Mouse (Mus musculus): ENCODE data around the gene Tacc2. TPM values are rescaled to one million over a fixed set of nuclear protein-coding genes. Genes with fewer than 3 reads are reported as not detected.

Tacc2 gene
- polyA plus RNA-seq, 1 experiment from 2014 or later = 34.8 TPM

DNA sequence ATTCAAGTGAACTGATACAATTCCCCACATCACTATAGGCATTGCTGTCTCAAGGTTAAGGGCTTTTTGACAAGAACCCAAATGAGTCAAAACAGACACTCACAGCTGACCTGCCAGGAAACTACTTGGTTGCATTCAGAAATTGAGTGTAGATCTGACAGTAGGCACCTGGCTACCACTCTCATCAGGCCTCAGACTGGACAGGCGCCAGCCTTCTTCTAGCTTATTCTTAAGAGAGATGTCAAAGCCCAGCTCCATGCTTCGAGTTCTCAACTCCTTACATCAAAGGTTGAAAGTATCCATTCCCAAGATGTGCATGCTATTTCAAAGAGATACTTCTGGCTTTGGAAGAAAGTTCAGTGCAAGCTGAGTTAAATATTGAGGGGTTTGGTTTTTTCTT, 128.0 kb downstream of the Tacc2 start:
- H3K27me3 ChIP-seq = no peaks in the 10 kb centered on the region
- WGBS = 88% methylated on average over 2 of the region's 2 CpGs
- H3K4me1 ChIP-seq (replicated peaks) = peaks cover 21% of the 10 kb centered on the region
- H3K4me2 ChIP-seq = no peak overlapping the region
- ATAC-seq (ENCODE audit: insufficient number of reproducible peaks, insufficient read depth, low FRiP score, low TSS enrichment, low read depth) = no peak
- peaks cover 12% of the 10 kb centered on the region for H3K36me3 ChIP-seq
- no peak overlapping the region for H3K27ac ChIP-seq
- H3K9me3 ChIP-seq = no peaks in the 10 kb centered on the region
- H3K4me3 ChIP-seq (replicated peaks) = no peak overlapping the region
- no peak overlapping the region for H3K9ac ChIP-seq (replicated peaks)

GRCm38 (mm10) chr7:130708940-130709339, 131.7 kb downstream of the Tacc2 start:
- Histone ChIP-seq H3K4me3 (replicated peaks) (no peak overlapping the region), H3K27me3 (no peaks in the 10 kb centered on the region), H3K9ac (replicated peaks) (no peak overlapping the region), H3K27ac (no peak overlapping the region), H3K36me3 (0 out of 2 replicates have a peak, but pooled peaks cover 4% of the 10 kb centered on the region), H3K9me3 (no peaks in the 10 kb centered on the region), H3K4me1 (replicated peaks) (peaks cover 21% of the 10 kb centered on the region), H3K4me2 (no peak overlapping the region)
- ATAC-seq (ENCODE audit: insufficient number of reproducible peaks, insufficient read depth, low FRiP score, low TSS enrichment, low read depth) = no peak
- WGBS = 61% methylated on average over 9 of the region's 9 CpGs

- H3K36me3 ChIP-seq = 0 out of 2 replicates have a peak, but pooled peaks cover 4% of the 10 kb centered on the region
- no peaks in the 10 kb centered on the region for H3K27me3 ChIP-seq
- no peaks in the 10 kb centered on the region for H3K9me3 ChIP-seq
- peaks cover 21% of the 10 kb centered on the region for H3K4me1 ChIP-seq (replicated peaks)
- no peak for ATAC-seq (ENCODE audit: insufficient number of reproducible peaks, insufficient read depth, low FRiP score, low TSS enrichment, low read depth)
- no peak overlapping the region for H3K27ac ChIP-seq
- H3K4me2 ChIP-seq = no peak overlapping the region
- H3K9ac ChIP-seq (replicated peaks) = no peak overlapping the region
- H3K4me3 ChIP-seq (replicated peaks) = no peak overlapping the region
- 64% methylated on average over 9 of the region's 9 CpGs for WGBS
Observed at GRCm38 (mm10) chr7:130709372-130710274, 132.4 kb downstream of the Tacc2 start.

DNA sequence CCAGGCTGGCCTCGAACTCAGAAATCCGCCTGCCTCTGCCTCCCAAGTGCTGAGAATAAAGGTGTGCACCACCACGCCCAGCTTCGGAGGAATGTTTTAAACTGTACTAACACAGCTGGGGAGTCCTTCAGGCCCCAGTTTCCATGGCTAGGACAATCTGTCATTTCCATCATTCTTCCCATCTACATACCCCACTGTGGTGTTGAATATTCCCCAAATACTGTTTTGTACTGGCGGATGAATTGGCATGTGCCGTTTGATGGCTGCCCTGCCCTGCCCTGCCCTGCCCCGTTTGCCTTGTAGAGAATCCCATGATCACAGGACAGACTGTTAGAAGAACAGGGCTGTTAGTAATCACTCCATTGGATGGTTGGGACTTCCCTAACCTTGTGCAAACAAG, 134.6 kb downstream of the Tacc2 start:
- H3K36me3 ChIP-seq = peaks cover 12% of the 10 kb centered on the region
- H3K4me2 ChIP-seq = no peak overlapping the region

GRCm38 (mm10) chr7:130713319-130713718, 136.1 kb downstream of the Tacc2 start:
- Histone ChIP-seq H3K27ac (no peak overlapping the region), H3K4me2 (no peak overlapping the region), H3K9ac (replicated peaks) (no peak overlapping the region), H3K4me1 (replicated peaks) (peaks cover 16% of the 10 kb centered on the region), H3K9me3 (no peaks in the 10 kb centered on the region), H3K4me3 (replicated peaks) (no peak overlapping the region), H3K36me3 (peaks cover 25% of the 10 kb centered on the region), H3K27me3 (no peaks in the 10 kb centered on the region)
- ATAC-seq (ENCODE audit: insufficient number of reproducible peaks, insufficient read depth, low FRiP score, low TSS enrichment, low read depth) = no peak
- WGBS = 73% methylated on average over 6 of the region's 6 CpGs

More for the DNA sequence above, 134.6 kb downstream of the Tacc2 start:
- ATAC-seq (ENCODE audit: insufficient number of reproducible peaks, insufficient read depth, low FRiP score, low TSS enrichment, low read depth) = no peak
- no peaks in the 10 kb centered on the region for H3K9me3 ChIP-seq
- H3K4me1 ChIP-seq (replicated peaks) = peaks cover 21% of the 10 kb centered on the region
- H3K27ac ChIP-seq = no peak overlapping the region
- no peak overlapping the region for H3K4me3 ChIP-seq (replicated peaks)
- H3K27me3 ChIP-seq = no peaks in the 10 kb centered on the region
- WGBS = 86% methylated on average over 7 of the region's 7 CpGs
- no peak overlapping the region for H3K9ac ChIP-seq (replicated peaks)

GRCm38 (mm10) chr7:130715467-130715866, 138.2 kb downstream of the Tacc2 start:
- Histone ChIP-seq H3K4me2 (no peak overlapping the region), H3K27me3 (no peaks in the 10 kb centered on the region), H3K4me3 (replicated peaks) (no peak overlapping the region), H3K27ac (no peak overlapping the region), H3K9ac (replicated peaks) (no peak overlapping the region), H3K4me1 (replicated peaks) (peaks cover 9% of the 10 kb centered on the region; the same call in 1 of the 2 replicates), H3K36me3 (peaks cover 37% of the 10 kb centered on the region), H3K9me3 (no peaks in the 10 kb centered on the region)
- 89% methylated on average over 3 of the region's 3 CpGs for WGBS
- ATAC-seq (ENCODE audit: insufficient number of reproducible peaks, insufficient read depth, low FRiP score, low TSS enrichment, low read depth) = no peak

- Histone ChIP-seq H3K4me2 (no peak overlapping the region), H3K9me3 (no peaks in the 10 kb centered on the region), H3K4me3 (replicated peaks) (no peak overlapping the region), H3K4me1 (replicated peaks) (peaks cover 14% of the 10 kb centered on the region; the same call in 1 of the 2 replicates), H3K9ac (replicated peaks) (no peak overlapping the region), H3K27me3 (no peaks in the 10 kb centered on the region), H3K27ac (no peak overlapping the region), H3K36me3 (peaks cover 37% of the 10 kb centered on the region)
- WGBS = 92% methylated on average over 4 of the region's 4 CpGs
- no peak for ATAC-seq (ENCODE audit: insufficient number of reproducible peaks, insufficient read depth, low FRiP score, low TSS enrichment, low read depth)
Observed at GRCm38 (mm10) chr7:130716341-130716740, 139.1 kb downstream of the Tacc2 start.

GRCm38 (mm10) chr7:130716989-130717388, 139.8 kb downstream of the Tacc2 start:
- H3K27ac ChIP-seq = no peak overlapping the region
- peaks cover 14% of the 10 kb centered on the region; the same call in 1 of the 2 replicates for H3K4me1 ChIP-seq (replicated peaks)
- ATAC-seq (ENCODE audit: insufficient number of reproducible peaks, insufficient read depth, low FRiP score, low TSS enrichment, low read depth) = no peak
- no peaks in the 10 kb centered on the region for H3K9me3 ChIP-seq
- no peak overlapping the region for H3K4me2 ChIP-seq
- no peak overlapping the region for H3K4me3 ChIP-seq (replicated peaks)
- H3K27me3 ChIP-seq = no peaks in the 10 kb centered on the region
- 92% methylated on average over 6 of the region's 6 CpGs for WGBS
- no peak overlapping the region for H3K9ac ChIP-seq (replicated peaks)
- H3K36me3 ChIP-seq = peaks cover 43% of the 10 kb centered on the region

- Histone ChIP-seq H3K27ac (peak overlapping the region; percentile 50; the same call in 1 of the 2 replicates), H3K4me2 (no peak overlapping the region), H3K27me3 (no peaks in the 10 kb centered on the region), H3K36me3 (peaks cover 61% of the 10 kb centered on the region), H3K4me1 (replicated peaks) (peaks cover 14% of the 10 kb centered on the region; the same call in 1 of the 2 replicates), H3K9me3 (no peaks in the 10 kb centered on the region), H3K9ac (replicated peaks) (no peak overlapping the region), H3K4me3 (replicated peaks) (no peak overlapping the region)
- 52% methylated on average over 16 of the region's 16 CpGs for WGBS
- no peak for ATAC-seq (ENCODE audit: insufficient number of reproducible peaks, insufficient read depth, low FRiP score, low TSS enrichment, low read depth)
Observed at GRCm38 (mm10) chr7:130719931-130720598, 142.8 kb downstream of the Tacc2 start.

- no peak for ATAC-seq (ENCODE audit: insufficient number of reproducible peaks, insufficient read depth, low FRiP score, low TSS enrichment, low read depth)
- no peak overlapping the region for H3K9ac ChIP-seq (replicated peaks)
- 83% methylated on average over 9 of the region's 9 CpGs for WGBS
- H3K36me3 ChIP-seq = peaks cover 68% of the 10 kb centered on the region
- no peak overlapping the region for H3K27ac ChIP-seq
- no peaks in the 10 kb centered on the region for H3K9me3 ChIP-seq
- H3K27me3 ChIP-seq = no peaks in the 10 kb centered on the region
- H3K4me2 ChIP-seq = no peak overlapping the region
- H3K4me3 ChIP-seq (replicated peaks) = no peak overlapping the region
- peaks cover 14% of the 10 kb centered on the region; the same call in 1 of the 2 replicates for H3K4me1 ChIP-seq (replicated peaks)
Observed at GRCm38 (mm10) chr7:130720646-130721335, 143.6 kb downstream of the Tacc2 start.

- Histone ChIP-seq H3K9me3 (no peaks in the 10 kb centered on the region), H3K9ac (replicated peaks) (no peak overlapping the region), H3K4me2 (no peak overlapping the region), H3K36me3 (peaks cover 73% of the 10 kb centered on the region), H3K27me3 (no peaks in the 10 kb centered on the region), H3K27ac (0 out of 2 replicates have a peak overlapping the region, but pooled peaks have one; percentile 19), H3K4me3 (replicated peaks) (no peak overlapping the region), H3K4me1 (replicated peaks) (peaks cover 12% of the 10 kb centered on the region)
- ATAC-seq (ENCODE audit: insufficient number of reproducible peaks, insufficient read depth, low FRiP score, low TSS enrichment, low read depth) = no peak
- 75% methylated on average over 3 of the region's 3 CpGs for WGBS
Observed at GRCm38 (mm10) chr7:130726185-130726584, 148.9 kb downstream of the Tacc2 start.

Measured in limb, embryonic 12.5 days (tissue).